Mouse (Mus musculus): ENCODE data around the gene Ccdc141. TPM values are rescaled to one million over a fixed set of nuclear protein-coding genes. Genes with fewer than 3 reads are reported as not detected.

Gene Ccdc141
- polyA plus RNA-seq, 1 experiment = 0.16 TPM

GRCm38 (mm10) chr2:77168781-77169180 is 1.7 kb downstream of the Ccdc141 start:
- H3K27ac ChIP-seq (ENCODE audit: insufficient read depth, low read depth, low read length) = no peak overlapping the region
- H3K4me1 ChIP-seq (ENCODE audit: control insufficient read depth, insufficient read depth, low read length) = no peaks in the 10 kb centered on the region
- H3K4me3 ChIP-seq (ENCODE audit: insufficient read depth, low read length) = no peak overlapping the region
- TF ChIP-seq CTCF (IDR thresholded peaks at IDR 0.05; ENCODE audit: low read depth, low read length) (no peak), POLR2A (IDR thresholded peaks at IDR 0.05; ENCODE audit: borderline replicate concordance, low read depth, low read length) (no peak)

GRCm38 (mm10) chr2:77168081-77168685 is 2.3 kb downstream of the Ccdc141 start:
- TF ChIP-seq POLR2A (IDR thresholded peaks at IDR 0.05; ENCODE audit: borderline replicate concordance, low read depth, low read length) = no peak
- TF ChIP-seq CTCF (IDR thresholded peaks at IDR 0.05; ENCODE audit: low read depth, low read length) = no peak
- Histone ChIP-seq H3K4me1 (ENCODE audit: control insufficient read depth, insufficient read depth, low read length) (no peaks in the 10 kb centered on the region), H3K4me3 (ENCODE audit: insufficient read depth, low read length) (no peak overlapping the region), H3K27ac (ENCODE audit: insufficient read depth, low read depth, low read length) (no peak overlapping the region)

DNA sequence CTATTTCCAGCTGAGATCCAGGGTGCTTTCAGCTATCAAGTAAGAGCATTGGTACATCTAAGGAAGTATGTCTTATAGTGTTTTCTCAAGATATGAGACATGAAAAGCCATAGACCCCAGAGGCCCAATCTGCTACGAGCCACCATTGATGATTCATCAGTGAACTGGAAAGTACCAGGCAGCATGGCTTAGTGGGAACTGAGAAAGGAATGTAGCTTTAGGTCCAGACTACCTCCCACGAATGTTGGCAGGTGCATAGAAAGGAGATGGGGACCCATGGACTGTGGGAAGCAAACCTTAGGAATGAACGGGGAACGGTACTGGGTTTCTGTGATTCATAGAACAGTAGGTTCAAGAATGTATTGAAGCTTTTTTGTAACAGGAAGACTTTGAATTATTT is 4.1 kb downstream of the Ccdc141 start:
- Histone ChIP-seq H3K4me3 (ENCODE audit: insufficient read depth, low read length) (no peak overlapping the region), H3K27ac (ENCODE audit: insufficient read depth, low read depth, low read length) (no peak overlapping the region), H3K4me1 (ENCODE audit: control insufficient read depth, insufficient read depth, low read length) (no peaks in the 10 kb centered on the region)
- TF ChIP-seq CTCF (IDR thresholded peaks at IDR 0.05; ENCODE audit: low read depth, low read length) (no peak), POLR2A (IDR thresholded peaks at IDR 0.05; ENCODE audit: borderline replicate concordance, low read depth, low read length) (no peak)

DNA sequence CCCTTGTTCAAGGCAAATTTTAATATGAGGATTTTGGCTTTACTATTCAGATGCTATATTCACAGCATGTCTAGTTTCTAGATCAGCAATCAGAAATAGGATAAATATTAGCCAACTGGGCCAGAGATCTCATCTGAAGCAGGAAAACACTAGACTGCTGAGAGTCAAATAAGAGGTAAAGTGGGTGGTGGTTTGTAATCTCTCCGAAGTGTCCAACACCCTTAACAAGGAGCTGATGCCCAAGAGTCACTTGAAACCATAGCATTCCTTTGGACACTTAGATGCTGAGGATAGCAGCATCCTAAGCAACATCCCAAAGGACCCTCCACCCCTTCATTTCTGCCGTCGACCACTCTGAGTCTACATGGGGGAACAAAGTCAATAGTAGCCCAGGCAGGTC is 5.8 kb downstream of the Ccdc141 start:
- H3K4me1 ChIP-seq (ENCODE audit: control insufficient read depth, insufficient read depth, low read length) = no peaks in the 10 kb centered on the region
- H3K4me3 ChIP-seq (ENCODE audit: insufficient read depth, low read length) = no peak overlapping the region
- no peak overlapping the region for H3K27ac ChIP-seq (ENCODE audit: insufficient read depth, low read depth, low read length)
- no peak for TF ChIP-seq CTCF (IDR thresholded peaks at IDR 0.05; ENCODE audit: low read depth, low read length)
- no peak for TF ChIP-seq POLR2A (IDR thresholded peaks at IDR 0.05; ENCODE audit: borderline replicate concordance, low read depth, low read length)

DNA sequence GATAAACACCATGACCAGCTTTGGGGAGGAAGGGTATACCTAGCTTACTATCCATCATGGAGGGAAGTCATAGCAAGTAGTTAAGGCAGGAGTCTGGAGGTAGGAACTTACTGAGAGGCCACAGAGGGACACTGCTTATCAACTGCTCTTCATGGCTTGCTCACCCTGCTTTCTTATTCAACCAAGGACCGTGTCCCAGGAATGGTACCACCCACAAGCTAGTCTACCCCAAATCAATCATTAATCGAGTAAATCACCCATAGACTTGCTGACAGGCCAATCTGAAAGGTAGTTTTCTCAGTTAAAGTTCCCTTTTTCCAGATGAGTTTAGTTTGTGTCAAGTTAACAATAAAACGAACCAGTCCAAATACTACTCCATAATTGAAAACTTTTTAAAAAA is 7.1 kb downstream of the Ccdc141 start:
- no peak overlapping the region for H3K27ac ChIP-seq (ENCODE audit: insufficient read depth, low read depth, low read length)
- TF ChIP-seq POLR2A (IDR thresholded peaks at IDR 0.05; ENCODE audit: borderline replicate concordance, low read depth, low read length) (no peak), CTCF (IDR thresholded peaks at IDR 0.05; ENCODE audit: low read depth, low read length) (no peak)

DNA sequence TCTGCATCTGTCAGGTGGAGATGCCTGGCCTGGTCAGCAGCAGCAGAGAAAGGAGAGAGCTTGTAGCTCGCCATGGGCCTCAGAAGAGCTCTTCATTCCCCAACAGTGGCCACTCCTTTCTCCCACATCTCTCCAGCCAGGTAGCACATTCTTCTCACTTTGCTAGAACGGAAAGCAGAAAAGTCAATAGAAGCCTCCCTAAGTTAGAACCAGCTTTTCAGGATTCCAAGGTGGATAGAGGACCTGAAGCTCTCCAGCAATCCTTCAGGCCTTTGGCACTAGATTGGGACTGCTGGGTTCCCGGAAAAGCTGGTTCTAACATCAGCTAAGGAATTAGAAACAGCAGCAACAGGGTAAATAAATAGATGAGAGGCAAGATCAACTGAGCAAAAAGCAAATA is 8.3 kb downstream of the Ccdc141 start:
- Histone ChIP-seq H3K27ac (ENCODE audit: insufficient read depth, low read depth, low read length) (no peak overlapping the region), H3K4me1 (ENCODE audit: control insufficient read depth, insufficient read depth, low read length) (no peaks in the 10 kb centered on the region), H3K4me3 (ENCODE audit: insufficient read depth, low read length) (no peak overlapping the region)
- TF ChIP-seq POLR2A (IDR thresholded peaks at IDR 0.05; ENCODE audit: borderline replicate concordance, low read depth, low read length) (no peak), CTCF (IDR thresholded peaks at IDR 0.05; ENCODE audit: low read depth, low read length) (no peak)

More for the DNA sequence above, 7.1 kb downstream of the Ccdc141 start:
- H3K4me3 ChIP-seq (ENCODE audit: insufficient read depth, low read length) = no peak overlapping the region
- H3K4me1 ChIP-seq (ENCODE audit: control insufficient read depth, insufficient read depth, low read length) = no peaks in the 10 kb centered on the region

- H3K4me1 ChIP-seq (ENCODE audit: control insufficient read depth, insufficient read depth, low read length) = no peaks in the 10 kb centered on the region
- H3K27ac ChIP-seq (ENCODE audit: insufficient read depth, low read depth, low read length) = no peak overlapping the region
- TF ChIP-seq POLR2A (IDR thresholded peaks at IDR 0.05; ENCODE audit: borderline replicate concordance, low read depth, low read length) = no peak
- no peak for TF ChIP-seq CTCF (IDR thresholded peaks at IDR 0.05; ENCODE audit: low read depth, low read length)
- H3K4me3 ChIP-seq (ENCODE audit: insufficient read depth, low read length) = no peak overlapping the region
These were observed 12.9 kb downstream of the Ccdc141 start for GRCm38 (mm10) chr2:77157546-77157945.

DNA sequence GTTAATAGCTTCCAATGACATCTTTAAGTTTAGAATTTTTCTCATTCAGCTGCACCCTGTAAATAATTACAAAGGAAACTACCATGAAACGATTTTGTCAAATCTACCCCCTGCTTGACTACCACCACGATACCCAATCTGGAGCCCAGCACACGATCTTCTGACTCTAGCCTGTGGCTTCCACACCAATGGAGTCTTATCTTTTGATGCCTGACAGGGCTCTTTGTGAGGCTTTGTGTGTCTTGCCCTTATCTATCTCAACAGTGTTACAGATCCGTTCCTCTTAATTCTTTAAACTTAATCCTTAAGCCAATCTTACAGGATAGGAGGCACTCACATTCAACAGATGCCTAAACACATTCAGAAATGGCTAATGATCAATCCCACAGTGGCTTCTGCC is 16.4 kb downstream of the Ccdc141 start:
- Histone ChIP-seq H3K27ac (ENCODE audit: insufficient read depth, low read depth, low read length) (no peak overlapping the region), H3K4me3 (ENCODE audit: insufficient read depth, low read length) (no peak overlapping the region), H3K4me1 (ENCODE audit: control insufficient read depth, insufficient read depth, low read length) (no peaks in the 10 kb centered on the region)
- TF ChIP-seq POLR2A (IDR thresholded peaks at IDR 0.05; ENCODE audit: borderline replicate concordance, low read depth, low read length) (no peak), CTCF (IDR thresholded peaks at IDR 0.05; ENCODE audit: low read depth, low read length) (no peak)

DNA sequence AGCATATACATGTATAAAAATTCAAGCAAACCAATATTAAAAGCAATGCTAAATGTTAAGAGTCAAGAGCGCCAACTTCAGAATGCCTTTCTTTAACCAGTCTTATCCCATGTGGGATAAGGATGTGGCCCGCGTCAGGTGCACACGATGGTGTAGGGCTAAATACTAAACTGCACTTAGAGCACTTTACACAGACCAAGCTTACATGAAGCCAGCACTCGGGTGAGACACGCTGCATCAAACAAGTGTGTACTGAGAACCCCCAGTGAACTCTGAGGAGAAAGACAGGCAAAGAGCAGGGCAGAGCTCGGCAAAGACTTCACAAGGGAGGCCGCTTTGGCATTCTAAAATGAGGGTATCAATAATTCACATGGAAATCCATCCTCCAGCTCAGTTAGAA is 19.2 kb downstream of the Ccdc141 start:
- Histone ChIP-seq H3K27ac (ENCODE audit: insufficient read depth, low read depth, low read length) (no peak overlapping the region), H3K4me3 (ENCODE audit: insufficient read depth, low read length) (no peak overlapping the region), H3K4me1 (ENCODE audit: control insufficient read depth, insufficient read depth, low read length) (no peaks in the 10 kb centered on the region)
- TF ChIP-seq CTCF (IDR thresholded peaks at IDR 0.05; ENCODE audit: low read depth, low read length) (no peak), POLR2A (IDR thresholded peaks at IDR 0.05; ENCODE audit: borderline replicate concordance, low read depth, low read length) (no peak)

DNA sequence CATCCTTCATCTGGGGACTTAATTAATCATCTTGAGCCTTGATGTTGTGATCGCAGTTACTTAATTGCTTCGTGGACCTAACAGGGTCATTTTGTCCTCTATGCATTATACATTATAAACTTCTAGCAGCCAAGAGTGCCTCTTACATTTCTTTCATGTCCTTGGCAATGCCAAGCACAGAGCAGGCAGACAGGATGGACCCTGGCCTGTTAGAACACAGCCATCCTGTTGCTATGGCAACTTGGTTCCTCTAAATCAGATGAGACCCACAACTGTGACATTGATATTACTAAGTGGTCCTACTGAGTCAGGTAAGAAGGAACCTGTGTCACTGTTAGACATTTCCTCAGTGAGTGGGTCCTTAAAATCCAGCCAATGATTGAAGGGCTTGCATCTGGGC is 20.9 kb downstream of the Ccdc141 start:
- TF ChIP-seq CTCF (IDR thresholded peaks at IDR 0.05; ENCODE audit: low read depth, low read length) (no peak), POLR2A (IDR thresholded peaks at IDR 0.05; ENCODE audit: borderline replicate concordance, low read depth, low read length) (no peak)
- H3K4me3 ChIP-seq (ENCODE audit: insufficient read depth, low read length) = no peak overlapping the region
- no peaks in the 10 kb centered on the region for H3K4me1 ChIP-seq (ENCODE audit: control insufficient read depth, insufficient read depth, low read length)
- no peak overlapping the region for H3K27ac ChIP-seq (ENCODE audit: insufficient read depth, low read depth, low read length)

- no peak for TF ChIP-seq CTCF (IDR thresholded peaks at IDR 0.05; ENCODE audit: low read depth, low read length)
- TF ChIP-seq POLR2A (IDR thresholded peaks at IDR 0.05; ENCODE audit: borderline replicate concordance, low read depth, low read length) = no peak
- H3K4me1 ChIP-seq (ENCODE audit: control insufficient read depth, insufficient read depth, low read length) = no peaks in the 10 kb centered on the region
- H3K27ac ChIP-seq (ENCODE audit: insufficient read depth, low read depth, low read length) = no peak overlapping the region
- H3K4me3 ChIP-seq (ENCODE audit: insufficient read depth, low read length) = no peak overlapping the region
These were observed 22.2 kb downstream of the Ccdc141 start for GRCm38 (mm10) chr2:77148215-77148614.
